Mouse (Mus musculus): ENCODE measurements around the gene C2cd2.
"Not testable (repeated sequence)": the region's sequence is repeated elsewhere in the genome, so short reads cannot be mapped to it uniquely, and the experiment has no call there.

The C2cd2 gene

DNA sequence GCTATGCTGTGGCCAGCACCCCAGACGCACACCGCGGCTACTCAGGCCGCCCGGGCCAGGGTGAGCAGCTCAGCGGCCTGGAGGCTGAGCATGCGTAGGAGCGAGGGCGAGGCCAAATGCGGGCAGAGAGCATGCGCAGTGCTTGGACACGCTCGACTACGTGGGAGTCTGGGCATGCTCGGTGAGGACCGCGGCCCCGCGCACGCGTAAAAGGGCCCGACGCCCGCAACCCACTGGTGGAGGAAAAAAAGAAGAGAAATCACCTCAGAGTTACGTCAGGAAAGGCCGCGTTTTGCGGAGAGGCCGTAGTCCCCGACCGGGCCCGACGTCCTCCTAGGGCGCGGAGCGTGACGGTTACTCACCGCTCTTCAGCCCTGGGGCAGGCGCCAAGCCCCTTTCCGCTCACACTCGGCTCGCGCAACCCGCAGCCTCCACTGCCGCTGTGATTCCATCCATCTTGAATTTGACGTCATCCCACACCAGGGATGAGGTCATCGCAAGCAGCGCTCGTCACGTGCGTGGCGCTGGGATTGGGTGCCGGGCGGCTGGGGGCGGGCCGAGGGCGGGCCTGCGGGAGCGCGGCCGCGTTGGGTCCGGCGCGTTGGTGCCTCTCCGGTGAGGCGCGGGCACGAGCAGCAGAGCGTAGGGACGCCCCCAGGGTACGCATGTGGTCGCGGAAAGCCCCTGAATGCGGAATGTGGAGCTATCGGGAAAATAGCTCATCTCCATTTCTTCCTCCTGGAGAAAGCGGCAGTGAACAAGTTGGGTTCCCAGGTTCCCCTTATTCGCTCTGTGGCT, at the start of gene C2cd2, which contains the start of gene Zbtb21:
C2cd2 (minus strand) TSS at position 448 of the 798 bp plus-strand sequence.
Zbtb21 (minus strand) TSS at position 472 of the 798 bp plus-strand sequence.
- peak; percentile 97 for DNase-seq

DNA sequence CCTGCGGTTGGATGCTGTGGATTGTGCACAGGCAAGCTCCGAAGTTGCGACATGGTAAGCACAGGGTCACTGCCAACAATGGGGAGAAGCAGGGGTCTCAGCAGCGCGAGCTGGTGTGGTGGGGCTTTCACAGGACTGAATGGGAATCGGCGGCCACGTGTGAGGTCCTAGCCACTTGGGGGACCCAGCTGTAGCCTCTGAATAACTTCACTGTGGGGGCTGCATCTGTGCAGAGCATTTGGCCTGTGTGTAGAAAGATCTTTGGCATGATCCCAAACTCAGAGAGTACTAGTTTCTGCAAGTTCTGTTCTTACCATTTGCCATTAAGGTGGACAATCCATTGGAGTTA, 35.0 kb upstream of the C2cd2 start:
- DNase-seq: not testable (repeated sequence)

DNA sequence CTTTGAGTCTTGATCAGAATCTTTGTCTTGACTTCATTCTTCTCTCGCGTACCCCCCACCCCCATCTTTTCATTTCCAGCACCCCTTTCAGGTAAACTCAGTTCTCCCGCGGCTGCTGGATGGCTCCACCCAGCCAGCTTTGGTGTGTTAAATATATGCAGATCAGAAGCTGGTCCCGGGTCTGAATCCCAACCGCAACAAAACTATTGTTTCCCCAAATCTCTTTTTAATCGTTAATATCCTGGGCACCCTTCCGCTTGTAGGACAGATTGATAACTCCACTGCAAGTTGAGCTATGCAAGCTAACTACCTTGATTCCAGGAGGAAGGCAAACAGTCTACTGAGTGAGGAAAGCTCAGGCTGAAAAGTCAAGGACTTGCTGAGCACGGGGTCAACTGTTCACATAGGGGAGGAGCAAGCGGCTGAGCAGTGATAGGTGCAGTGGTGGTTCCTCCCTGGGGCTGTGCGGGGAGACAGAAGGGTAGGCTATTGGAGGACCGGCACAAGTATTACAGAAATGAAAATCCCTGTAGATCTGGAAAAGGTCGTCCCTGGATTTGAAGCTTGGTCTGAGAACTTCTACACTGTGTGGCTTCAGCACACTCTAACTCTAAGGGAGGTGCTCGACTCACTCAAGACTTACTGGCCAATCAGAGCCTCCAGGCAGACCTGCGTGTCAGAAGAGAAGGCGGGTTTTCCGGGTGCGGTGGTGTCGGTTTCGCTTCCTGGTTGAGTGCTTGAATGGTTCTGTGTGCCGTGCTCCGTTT, 34.4 kb upstream of the C2cd2 start, which contains the start of gene B230307C23Rik:
B230307C23Rik (plus strand) TSS at position 700 of the 767 bp plus-strand sequence.
- DNase-seq: peak; percentile 96

DNA sequence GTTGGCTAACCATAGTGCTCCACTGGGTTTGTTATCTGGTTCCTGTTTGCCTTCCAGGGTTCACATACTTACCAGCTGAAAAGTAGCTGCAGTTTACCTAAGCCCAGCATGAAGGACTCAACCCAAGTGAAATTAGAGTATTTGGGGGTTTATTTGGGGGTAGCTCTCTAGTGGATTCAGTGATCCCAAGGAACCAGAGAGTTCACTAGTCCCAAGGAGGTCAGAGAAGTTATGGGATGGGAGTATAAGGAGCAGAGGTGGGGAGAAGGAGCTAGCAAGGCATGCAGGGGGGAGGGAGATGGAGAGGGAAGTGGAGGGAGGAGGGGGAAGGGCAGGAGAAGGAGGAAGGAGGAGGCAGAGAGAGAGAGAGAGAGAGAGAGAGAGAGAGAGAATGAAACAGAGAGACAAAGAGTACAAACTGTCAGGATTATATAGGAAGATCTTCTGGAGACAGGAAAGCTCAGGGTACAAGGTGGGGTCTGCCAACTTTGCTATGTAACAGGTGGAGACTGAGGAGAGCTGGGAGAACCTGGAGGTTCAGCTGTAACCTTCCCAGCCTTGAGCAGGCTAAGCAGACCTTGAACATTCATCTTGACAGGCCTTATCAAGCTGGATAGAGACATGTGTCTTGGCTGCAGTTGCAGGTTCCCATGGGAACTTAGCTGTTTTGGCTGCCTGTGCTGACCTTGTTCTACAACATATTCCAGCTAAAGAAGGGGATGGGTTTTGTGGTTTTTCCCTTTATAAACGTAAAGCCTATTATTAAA, 33.6 kb upstream of the C2cd2 start:
- DNase-seq: peak; percentile 35

DNA sequence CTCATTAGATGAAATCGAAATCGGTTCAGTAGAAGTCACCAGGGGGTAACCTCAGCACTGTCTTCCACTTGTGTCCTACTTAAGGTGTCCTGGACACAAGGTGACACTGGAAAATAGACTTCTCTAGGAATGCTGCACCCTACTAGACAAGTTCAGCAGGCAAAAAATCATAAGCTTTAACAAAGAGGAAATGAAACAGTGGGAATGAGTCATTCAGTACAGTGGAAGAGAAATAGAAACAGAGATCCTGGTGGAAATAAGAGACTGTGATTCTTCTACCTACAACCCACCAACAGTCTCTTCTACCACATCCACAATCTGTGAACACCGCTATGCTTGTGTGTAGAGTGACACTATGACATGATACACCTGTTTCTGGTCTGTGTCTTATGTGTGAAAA, 30.1 kb upstream of the C2cd2 start:
- not testable (repeated sequence) for DNase-seq

DNA sequence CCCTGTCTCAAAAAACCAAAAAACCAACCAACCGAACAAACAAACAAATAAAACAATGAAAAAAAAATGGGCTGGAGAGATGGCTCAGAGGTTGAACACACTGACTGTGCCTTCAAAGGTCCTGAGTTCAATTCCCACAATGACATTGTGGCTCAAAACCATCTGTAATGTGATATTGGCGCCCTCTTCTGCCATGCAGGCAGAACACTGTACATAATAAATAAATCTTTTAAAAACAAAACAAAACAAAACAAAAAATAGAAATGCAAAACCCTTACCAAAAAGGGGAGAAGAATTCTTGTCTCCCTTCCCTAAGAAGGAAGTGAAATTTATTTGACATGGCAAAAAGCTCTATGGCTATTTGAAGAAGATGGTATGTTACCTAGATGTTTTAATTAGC, 29.1 kb upstream of the C2cd2 start:
- no peak for DNase-seq

DNA sequence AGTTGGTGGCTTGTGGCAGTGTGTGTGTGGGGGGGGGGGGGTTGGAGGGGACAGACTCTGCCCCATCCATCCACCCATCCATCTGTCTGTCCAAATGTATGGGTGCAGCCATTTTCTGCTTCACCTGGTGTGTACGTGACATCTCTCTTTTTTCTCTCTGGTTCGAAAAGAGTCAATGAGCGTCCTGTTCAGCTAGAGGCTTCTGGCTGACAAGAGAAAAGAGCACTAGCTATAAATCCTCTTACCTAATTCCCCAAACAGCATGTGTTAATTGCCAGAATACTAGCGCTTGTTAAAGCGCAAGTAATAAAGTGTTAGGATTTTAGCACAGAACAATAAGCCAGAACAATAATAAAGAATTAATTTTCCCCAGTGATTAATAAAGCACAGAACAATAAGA, 22.2 kb upstream of the C2cd2 start:
- no peak for DNase-seq

DNA sequence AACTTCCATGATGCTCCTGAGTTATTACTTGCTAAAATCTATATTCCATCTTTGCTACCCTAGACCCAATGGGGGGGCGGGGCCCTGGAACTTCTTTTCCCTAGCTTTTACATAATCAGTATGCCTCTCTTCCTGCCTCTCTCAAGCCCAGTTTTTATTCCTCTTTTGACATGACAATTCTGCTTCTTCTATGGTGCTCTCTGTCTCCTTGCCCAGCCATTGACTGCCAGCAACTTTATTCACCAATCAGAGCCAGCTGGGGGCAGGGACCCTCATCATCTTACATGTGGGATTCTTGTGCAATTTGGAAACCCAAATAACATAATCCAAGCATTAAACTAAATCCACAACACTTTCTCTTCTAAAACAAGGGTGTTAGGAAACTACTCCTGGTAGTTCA, 19.0 kb upstream of the C2cd2 start:
- no peak for DNase-seq

DNA sequence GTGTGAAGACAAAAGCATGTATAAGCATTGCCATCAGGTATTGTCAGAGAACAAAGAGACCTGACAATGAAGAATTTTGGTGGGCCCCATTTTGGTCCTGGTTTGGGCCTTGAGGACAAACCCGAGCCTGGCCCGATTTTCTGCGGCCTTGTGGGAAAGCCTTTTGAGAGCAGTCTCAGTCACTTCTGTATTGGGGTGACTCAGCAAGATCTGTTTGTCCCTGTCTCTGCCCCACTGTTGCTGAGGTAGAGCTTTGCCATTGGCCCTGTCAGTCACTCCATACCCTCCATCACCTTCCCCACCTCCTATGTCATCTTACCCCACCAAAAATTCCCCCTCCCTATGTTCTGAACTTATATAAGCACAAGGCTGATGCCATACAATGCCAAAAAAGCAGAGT, 15.3 kb upstream of the C2cd2 start:
- DNase-seq: no peak

DNA sequence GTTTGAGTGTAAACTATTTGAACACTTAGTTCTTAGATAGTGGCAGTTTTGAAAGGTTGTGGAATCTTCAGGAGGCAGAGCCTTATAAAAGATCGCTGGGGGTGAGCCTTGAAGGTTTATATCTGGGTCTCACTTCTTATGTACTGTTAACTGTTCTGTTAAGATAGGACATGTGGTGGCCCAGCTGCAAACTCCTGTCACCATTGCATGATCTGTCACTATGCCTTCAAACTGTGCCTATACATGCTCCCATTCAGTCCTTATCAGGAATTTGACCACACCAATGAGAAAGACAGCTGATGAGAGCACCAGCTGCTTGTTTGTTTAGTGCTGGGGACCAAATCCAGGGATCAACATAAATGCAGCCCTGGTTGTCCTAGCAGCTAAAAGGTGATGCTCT, 14.9 kb upstream of the C2cd2 start:
- DNase-seq: no peak

DNA sequence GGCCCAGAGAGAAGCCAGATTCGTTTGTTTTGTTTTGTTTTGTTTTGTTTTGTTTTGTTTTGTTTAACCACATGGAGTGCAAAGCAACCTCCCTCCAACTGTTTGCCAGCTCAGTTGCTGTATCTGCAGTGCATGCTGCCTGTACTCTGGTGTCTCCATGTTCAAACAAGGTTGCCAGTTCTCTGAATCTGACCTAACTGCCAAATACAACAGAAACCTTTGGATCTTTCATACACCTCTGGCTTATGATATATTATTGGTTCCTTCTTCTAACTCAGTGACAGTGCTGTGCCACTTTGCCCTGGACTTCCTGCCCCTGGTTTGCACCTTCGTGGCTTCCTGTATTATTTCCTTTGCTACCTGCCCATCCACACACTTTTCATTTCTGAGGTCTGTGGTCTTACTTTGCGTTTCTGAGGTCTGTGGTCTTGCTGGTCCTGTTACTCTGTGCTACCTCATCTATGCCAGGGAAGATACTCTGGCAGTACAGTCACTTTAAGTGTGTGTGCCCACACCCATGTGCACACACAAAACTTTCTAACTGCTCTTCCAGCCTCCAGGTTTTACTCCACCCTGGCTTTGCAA, 1.6 kb upstream of the C2cd2 start:
- no peak for DNase-seq

DNA sequence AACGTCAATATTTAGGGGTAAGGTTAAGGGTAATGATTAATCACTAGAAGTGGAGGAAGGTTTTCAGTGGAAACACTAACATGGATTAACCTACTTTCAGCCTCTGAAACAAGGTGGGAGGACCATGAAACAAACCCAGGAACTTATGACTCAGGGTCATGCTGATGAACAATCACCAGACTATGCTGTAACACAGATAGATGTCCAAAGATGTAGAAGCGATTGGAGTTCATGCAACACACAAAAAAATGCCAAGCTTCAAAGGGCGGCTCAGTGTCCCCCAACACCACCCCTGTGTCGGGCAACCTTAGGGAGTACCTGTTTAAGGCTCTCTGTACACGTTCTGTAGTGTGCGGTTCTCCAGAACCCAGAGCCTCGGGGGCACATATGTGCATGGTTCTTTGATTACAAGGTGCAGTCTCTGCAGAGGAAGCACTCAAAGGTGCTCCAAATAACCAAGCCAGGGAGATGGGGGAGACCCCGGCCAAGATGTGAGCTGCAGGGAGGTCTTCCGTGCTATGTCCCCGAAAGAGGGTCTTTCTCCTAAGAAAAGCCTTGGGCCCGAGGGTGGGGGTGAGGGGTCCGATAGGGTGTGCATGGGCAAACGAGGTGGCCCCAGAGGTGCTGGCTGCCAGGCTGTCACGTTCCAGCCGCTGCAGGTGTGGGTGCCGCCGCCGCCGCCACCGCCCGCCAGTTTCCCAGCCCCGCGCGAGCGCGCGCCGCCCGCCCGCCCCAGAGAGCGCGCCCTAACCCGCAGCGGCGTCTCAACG, 832 bp downstream of the C2cd2 start:
- peak; percentile 29 for DNase-seq

DNA sequence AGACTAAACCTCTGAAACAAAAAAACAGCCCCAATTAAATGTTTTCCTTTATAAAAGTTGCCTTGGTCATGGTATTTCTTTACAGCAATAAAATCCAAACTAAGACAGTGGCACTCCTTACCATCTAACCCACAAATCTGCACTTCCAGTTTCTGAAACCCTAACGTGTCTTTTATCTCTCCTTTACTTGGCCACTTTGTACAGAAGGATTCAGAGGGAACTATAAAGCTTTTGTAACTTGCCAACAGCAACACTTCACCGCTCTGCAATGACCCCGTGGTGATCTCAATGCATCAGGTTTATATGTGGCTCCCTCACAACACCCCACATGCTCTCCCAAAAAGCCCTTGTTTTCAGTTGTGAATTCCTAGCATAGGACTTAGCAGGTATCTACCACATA, 2.0 kb downstream of the C2cd2 start:
- DNase-seq: no peak

DNA sequence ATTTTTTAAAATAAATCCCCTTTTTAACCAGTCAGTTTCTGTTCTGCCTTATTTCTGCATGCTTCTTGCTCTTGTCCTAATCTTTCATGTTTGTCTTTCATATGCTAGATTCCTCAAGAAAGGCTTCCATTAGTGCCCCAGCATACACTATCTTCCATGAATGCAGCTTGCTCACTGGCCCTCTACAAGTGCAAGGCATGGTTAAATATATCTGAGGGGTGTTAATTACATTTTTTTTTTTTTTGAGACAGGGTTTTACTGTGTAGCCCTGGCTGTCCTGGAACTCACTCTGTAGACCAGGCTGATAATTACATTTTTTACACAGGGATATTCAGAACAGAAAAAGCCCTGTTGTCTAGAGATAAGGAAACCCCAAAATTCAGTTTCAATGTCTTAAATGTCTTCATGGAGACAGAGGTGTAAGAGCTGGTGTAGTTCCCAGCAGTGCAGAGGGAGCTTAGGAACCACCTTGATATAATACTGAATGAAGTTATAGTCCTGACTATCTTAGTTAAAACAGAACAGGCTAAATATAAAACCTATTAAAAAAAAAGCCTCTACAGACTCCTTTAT, 3.9 kb downstream of the C2cd2 start:
- no peak for DNase-seq

DNA sequence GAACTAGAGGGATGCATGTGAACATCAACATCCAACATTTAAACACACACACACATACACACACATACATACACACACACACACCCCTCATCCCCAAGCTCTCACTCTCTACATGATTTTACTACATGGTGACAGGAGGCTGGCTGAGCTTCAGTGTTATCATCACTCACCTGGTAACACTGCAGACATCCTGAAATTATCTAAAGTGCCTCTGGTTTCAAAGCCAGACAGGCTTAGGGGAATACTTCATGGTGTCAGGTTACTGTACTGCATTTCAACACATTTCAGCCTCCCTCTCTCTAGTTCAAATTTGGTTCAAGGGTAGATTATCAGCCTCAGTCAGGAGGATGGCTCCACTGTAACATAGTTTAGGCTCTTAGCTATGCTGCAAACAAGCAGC, 4.8 kb downstream of the C2cd2 start:
- DNase-seq: no peak

DNA sequence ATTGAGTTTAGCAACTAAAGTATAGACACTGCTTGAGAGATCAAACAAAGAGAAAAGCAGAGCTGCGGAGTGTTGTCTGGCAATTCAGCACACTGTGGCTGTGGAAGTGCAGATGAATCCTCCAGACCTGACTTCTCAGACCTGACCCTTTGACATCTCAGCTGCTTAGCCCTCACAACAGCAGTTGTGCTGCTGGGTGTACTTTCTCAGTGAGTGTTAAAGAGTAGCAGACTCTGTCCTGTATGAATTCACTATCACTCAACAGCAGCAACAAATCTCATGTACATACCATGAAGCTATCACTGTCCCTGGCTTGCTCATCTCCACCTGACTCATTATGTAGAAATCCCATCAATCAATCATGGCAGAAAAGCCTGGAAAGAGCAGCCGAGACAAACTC, 6.4 kb downstream of the C2cd2 start:
- no peak for DNase-seq

DNA sequence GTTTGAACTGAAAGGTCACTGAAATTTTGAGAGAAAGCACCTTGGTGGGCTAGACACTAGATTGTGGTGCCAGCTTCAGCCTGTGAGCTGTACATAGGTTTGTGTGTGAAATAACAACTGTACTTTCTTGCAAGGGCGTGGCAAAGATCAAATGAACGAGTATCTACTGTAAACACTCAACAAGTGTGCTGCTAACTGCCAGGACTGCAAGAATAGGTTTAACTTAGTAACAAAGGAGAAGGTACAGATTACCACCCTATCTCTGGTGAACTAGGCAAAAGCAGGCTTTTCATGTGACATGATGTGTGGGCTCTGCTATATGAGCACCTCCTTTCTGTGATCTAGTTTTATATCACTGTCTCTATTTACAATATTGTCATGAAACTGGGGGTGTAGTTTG, 9.1 kb downstream of the C2cd2 start:
- DNase-seq: no peak

DNA sequence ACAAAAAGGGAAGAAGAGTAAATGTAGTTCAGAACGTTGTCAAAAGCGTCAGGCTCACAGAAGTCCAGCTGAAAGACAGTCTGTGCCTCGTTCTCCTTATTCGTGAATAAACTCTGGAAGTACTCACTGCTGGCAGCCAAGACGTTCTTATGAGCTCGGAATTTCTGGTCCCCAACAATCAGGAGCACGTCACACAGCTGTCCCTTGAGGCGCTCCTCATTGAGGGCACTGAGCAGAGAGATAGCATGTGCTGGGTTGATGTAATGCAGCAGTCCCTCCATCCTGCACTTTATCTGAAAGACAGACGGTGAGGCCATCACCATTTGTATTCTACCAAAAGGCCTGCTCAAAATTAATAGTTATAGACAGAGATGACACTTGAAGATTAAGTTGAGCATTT, 9.6 kb downstream of the C2cd2 start:
- DNase-seq: no peak

DNA sequence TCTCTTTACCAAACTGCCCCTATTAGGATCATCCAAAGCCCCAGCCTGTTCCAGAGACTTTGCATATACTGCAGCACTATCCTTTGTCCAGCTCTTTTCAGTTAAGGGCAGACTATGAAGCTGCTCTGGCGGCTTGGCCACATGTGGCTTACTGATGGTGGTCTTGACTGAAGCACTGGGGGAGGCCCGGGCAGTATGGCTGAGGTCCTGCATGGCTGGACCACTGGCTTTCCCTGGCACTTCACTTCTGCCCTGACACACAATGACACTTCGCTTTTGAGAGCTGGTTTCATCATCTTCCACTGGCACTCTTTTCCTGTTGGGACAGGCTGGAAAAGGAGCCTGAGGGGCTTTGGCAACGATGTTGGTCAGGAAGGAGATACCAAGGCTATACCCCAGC, 10.0 kb downstream of the C2cd2 start:
- no peak for DNase-seq

DNA sequence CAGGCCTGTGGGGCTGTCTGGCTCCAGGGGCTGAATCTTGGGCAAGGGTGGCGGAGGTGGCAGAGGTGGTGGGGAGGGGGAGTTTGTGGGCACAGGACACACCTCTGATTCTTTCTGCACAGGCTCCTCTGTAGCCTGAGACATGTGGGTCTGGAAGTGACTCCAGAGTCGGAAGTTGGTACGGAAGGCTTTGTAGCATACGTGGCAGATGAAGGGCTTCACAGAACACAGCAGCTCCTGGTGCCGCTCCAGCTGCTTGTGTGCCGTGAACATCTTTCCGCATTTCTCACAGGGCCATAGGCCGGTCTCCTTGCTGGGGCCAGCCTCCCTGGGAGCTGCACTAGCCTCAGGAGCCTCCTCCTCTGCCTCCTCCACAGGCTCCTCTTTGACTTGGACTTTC, 12.3 kb downstream of the C2cd2 start:
- DNase-seq: no peak

DNA sequence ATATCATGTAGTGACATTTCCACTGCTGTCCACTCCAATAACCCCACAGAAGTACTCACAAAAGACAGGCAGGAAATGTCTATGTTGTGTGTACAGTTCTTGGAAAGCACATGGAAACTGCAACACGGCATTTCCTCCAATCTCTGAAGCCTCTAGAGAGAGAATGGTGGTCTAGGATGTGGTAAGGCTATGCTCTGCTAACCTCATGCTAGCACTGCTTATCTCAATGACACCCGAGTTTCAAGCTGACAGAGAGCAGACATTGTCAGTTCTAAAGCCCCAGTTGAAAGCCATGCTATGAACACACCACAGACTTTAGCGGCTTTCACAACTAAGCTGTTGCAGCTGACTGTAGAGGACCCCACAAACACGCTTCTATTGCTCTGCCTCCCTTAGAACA, 13.6 kb downstream of the C2cd2 start:
- no peak for DNase-seq

DNA sequence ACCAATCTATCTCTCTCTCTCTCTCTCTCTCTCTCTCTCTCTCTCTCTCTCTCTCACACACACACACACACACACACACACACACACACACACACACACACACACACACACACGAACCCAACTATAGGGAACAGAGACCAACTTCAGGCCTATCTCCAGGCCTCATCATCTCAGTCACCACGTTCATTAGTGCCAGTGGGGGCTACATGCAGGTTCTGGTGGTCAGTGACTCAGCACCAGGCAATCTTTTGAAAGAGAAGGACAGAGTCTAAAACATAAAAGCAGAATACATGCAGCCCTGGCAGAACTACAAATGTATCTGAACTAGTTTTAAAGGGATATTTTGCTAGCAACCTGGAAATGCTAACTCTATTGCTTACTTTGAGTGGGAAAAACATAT, 15.4 kb downstream of the C2cd2 start:
- not testable (repeated sequence) for DNase-seq

Measured in lung, postnatal 36 days (tissue).